8 mouse cellular contexts compared by ENCODE assay signal in the genomic region with DNA sequence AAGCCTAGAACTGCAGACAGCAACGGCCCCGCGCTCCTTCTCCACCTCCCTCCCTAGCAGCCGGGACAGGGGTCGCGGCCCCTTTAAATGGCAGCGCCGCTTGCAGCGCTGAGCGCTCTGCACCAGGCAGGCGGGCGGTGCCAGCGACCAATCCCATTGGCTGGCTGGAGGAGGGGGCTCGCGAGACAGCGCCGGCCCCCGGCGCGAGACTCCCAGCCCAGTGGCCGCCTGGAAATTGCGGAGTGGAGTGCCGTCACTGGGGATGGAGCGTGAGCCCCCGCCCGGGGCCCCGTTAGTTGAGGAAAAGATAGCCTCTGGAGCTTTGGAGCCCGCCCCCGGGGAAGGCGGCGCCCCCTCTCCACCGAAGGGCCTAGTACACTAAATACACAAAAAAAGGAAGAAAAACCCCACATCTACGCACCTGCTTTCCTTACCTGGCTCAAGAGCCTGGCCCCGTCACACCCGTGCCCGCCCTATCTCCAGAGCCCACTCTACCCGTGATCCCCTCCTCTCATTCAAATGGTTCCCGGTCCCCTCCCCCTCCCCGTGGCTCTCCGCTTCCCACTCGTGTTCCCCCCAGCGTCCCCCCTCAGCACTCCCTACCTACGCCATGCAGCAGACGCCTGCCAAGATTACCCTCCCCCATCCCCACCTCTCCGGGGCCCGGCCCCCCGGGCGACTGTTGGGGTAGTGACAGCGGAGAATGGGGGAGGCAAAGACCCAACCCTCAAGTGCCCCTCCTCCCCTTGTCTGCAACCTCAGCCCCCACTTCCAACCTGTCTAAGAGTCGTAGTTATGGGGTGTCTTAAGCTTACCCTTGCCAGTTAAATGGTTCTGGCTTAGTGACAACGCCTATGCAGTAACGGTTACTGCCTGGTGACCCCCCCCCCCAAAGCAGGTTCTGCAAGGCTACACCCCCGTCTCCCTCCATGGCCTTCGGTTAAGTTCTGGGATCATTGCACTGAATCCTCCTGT. TPM values are rescaled to one million over a fixed set of nuclear protein-coding genes. Genes with fewer than 3 reads are reported as not detected.
DNase-seq lines count a peak whose midpoint lies in the region; ATAC-seq lines count a peak whose summit lies in the region.

No protein-coding gene starts in this region.

- H3K9me3 ChIP-seq in heart, embryonic 11.5 days (replicated peaks; ENCODE audit: control insufficient read depth, low read length): no peaks in the 10 kb centered on the region
- no peaks in the 10 kb centered on the region for H3K9me3 ChIP-seq in kidney, embryonic 16.5 days (ENCODE audit: low read length)

- 12% methylated on average over 50 of the region's 54 CpGs for WGBS in heart, embryonic 11.5 days (ENCODE audit: insufficient replicate concordance)
- 15% methylated on average over 49 of the region's 54 CpGs for WGBS in kidney, embryonic 16.5 days

- peak; percentile 80 for DNase-seq in B cell, adult 2 months
- DNase-seq in brain, adult 2 months (ENCODE audit: low read depth, low spot score): peak; percentile 96
- peak; percentile 88 for DNase-seq in liver
- peak; percentile 33 to 48 for DNase-seq in monocyte, adult 2 months (ENCODE audit: low read depth in 1 of 2, low spot score in 2 of 2)
- DNase-seq in spleen, postnatal 14 days (ENCODE audit: low spot score in 2 of 2): peak; percentile 54 to 72

- peak overlapping the region; percentile 81 for H3K9ac ChIP-seq in heart, embryonic 11.5 days (ENCODE audit: low read depth, low read length)
- H3K9ac ChIP-seq in kidney, embryonic 16.5 days (replicated peaks; ENCODE audit: low read length): peak overlapping the region; percentile 69

- H3K4me2 ChIP-seq in heart, embryonic 11.5 days: peak overlapping the region; percentile 72
- H3K4me2 ChIP-seq in kidney, embryonic 16.5 days (replicated peaks; ENCODE audit: low read depth, low read length): peak overlapping the region; percentile 66

- H3K36me3 ChIP-seq in heart, embryonic 11.5 days (ENCODE audit: control insufficient read depth, insufficient read depth, low read length): peaks cover 2% of the 10 kb centered on the region; the same call in 1 of the 2 replicates
- no peaks in the 10 kb centered on the region for H3K36me3 ChIP-seq in kidney, embryonic 16.5 days (ENCODE audit: insufficient read depth, low read length)

- H3K27me3 ChIP-seq in heart, embryonic 11.5 days (ENCODE audit: control insufficient read depth, insufficient read depth, low read length): no peaks in the 10 kb centered on the region; the same call in 1 of the 2 replicates
- H3K27me3 ChIP-seq in kidney, embryonic 16.5 days (ENCODE audit: insufficient read depth, low read length): peaks cover 7% of the 10 kb centered on the region; the same call in 1 of the 2 replicates

- peak overlapping the region; percentile 62 for H3K27ac ChIP-seq in heart, embryonic 11.5 days (ENCODE audit: low read depth, low read length)
- H3K27ac ChIP-seq in kidney, embryonic 16.5 days (ENCODE audit: low read length): peak overlapping the region; percentile 31

- H3K4me3 ChIP-seq in heart, embryonic 11.5 days (ENCODE audit: low read depth, low read length): peak overlapping the region; percentile 64
- peak overlapping the region; percentile 60 for H3K4me3 ChIP-seq in kidney, embryonic 16.5 days (ENCODE audit: low read length)

- peaks cover 9% of the 10 kb centered on the region for H3K4me1 ChIP-seq in heart, embryonic 11.5 days (ENCODE audit: control insufficient read depth, insufficient read depth, low read length)
- H3K4me1 ChIP-seq in kidney, embryonic 16.5 days (ENCODE audit: insufficient read depth, low read length): peaks cover 12% of the 10 kb centered on the region

- ATAC-seq in erythroblast, adult 5-6 weeks (replicated peaks; ENCODE audit: low FRiP score, poor library complexity, severe bottlenecking): peak; percentile 85
- peak; percentile 86 for ATAC-seq in heart, embryonic 11.5 days (replicated peaks; ENCODE audit: insufficient number of reproducible peaks, low FRiP score, low TSS enrichment)
- peak; percentile 95 for ATAC-seq in kidney, embryonic 16.5 days (ENCODE audit: low FRiP score, low TSS enrichment)

RNA-seq across cellular contexts. Expression of a gene that starts 0.6 kb away (rescaled TPM):
- 35.4 and 42.2 TPM in 2 replicates for total RNA-seq in erythroblast, adult 5-6 weeks (2015; ENCODE audit: low replicate concordance)
- total RNA-seq in erythroblast, adult 5-6 weeks (2017; ENCODE audit: low replicate concordance): 4.7 and 22.7 TPM in 2 replicates
- polyA plus RNA-seq in heart, embryonic 11.5 days (2014; fragmentation: Nextera tagmentation; extraction: Ambion mirVana): 22.1 and 22.4 TPM in 2 replicates
- 30.9 and 31.6 TPM in 2 replicates for polyA plus RNA-seq in kidney, embryonic 16.5 days (2015; fragmentation: Nextera tagmentation; extraction: Ambion mirVana)

RNA-seq across cellular contexts. Expression of a gene that starts 9.1 kb away (rescaled TPM):
- 66.0 and 86.1 TPM in 2 replicates for total RNA-seq in erythroblast, adult 5-6 weeks (2015; ENCODE audit: low replicate concordance)
- 111 and 145 TPM in 2 replicates for total RNA-seq in erythroblast, adult 5-6 weeks (2017; ENCODE audit: low replicate concordance)
- 271 and 358 TPM in 2 replicates for polyA plus RNA-seq in heart, embryonic 11.5 days (2014; fragmentation: Nextera tagmentation; extraction: Ambion mirVana)
- 457 and 479 TPM in 2 replicates for polyA plus RNA-seq in kidney, embryonic 16.5 days (2015; fragmentation: Nextera tagmentation; extraction: Ambion mirVana)

RNA-seq across cellular contexts. Expression of a gene that starts 28.9 kb away (rescaled TPM):
- total RNA-seq in erythroblast, adult 5-6 weeks (2015; ENCODE audit: low replicate concordance): 2.3 TPM in 1 of 2 replicates, not detected in the other
- 1.5 and 3.2 TPM in 2 replicates for total RNA-seq in erythroblast, adult 5-6 weeks (2017; ENCODE audit: low replicate concordance)
- polyA plus RNA-seq in heart, embryonic 11.5 days (2014; fragmentation: Nextera tagmentation; extraction: Ambion mirVana): 77.6 and 82.9 TPM in 2 replicates
- 4.0 and 4.8 TPM in 2 replicates for polyA plus RNA-seq in kidney, embryonic 16.5 days (2015; fragmentation: Nextera tagmentation; extraction: Ambion mirVana)

RNA-seq across cellular contexts. Expression of a gene that starts 43.8 kb away (rescaled TPM):
- not detected in 2 replicates for total RNA-seq in erythroblast, adult 5-6 weeks (2015; ENCODE audit: low replicate concordance)
- not detected in 2 replicates for total RNA-seq in erythroblast, adult 5-6 weeks (2017; ENCODE audit: low replicate concordance)
- polyA plus RNA-seq in heart, embryonic 11.5 days (2014; fragmentation: Nextera tagmentation; extraction: Ambion mirVana): 0.18 and 0.94 TPM in 2 replicates
- 33.6 and 40.6 TPM in 2 replicates for polyA plus RNA-seq in kidney, embryonic 16.5 days (2015; fragmentation: Nextera tagmentation; extraction: Ambion mirVana)

Comparison
In these comparisons a context has a peak if more than half of its experiments do, and no peak if none do; other contexts are left out.
1. Peak in every context shown above with its lines: DNase-seq, ATAC-seq, H3K4me3 ChIP-seq and H3K27ac ChIP-seq.
2. DNase-seq: peak in every context shown above with its lines; median percentile 96 in brain, adult 2 months; 88 in liver; 80 in B cell, adult 2 months; 63 in spleen, postnatal 14 days; 40 in monocyte, adult 2 months.
3. RNA of a gene that starts 28.9 kb away (polyA plus RNA-seq): 77.6 to 82.9 TPM in heart, embryonic 11.5 days; 4.0 to 4.8 TPM in kidney, embryonic 16.5 days; every median in the first group is over 10 times any median in the second.